Mouse (Mus musculus) forebrain, embryonic 12.5 days (tissue): ENCODE data around the gene Espl1. TPM values are rescaled to one million over a fixed set of nuclear protein-coding genes. Genes with fewer than 3 reads are reported as not detected.

Source experiments
- ATAC-seq: fragments of 200-750 bp; cut with Nextera tagmentation; 2 replicates; pipeline ENCODE4 v1.8.0; 2017; ENCODE audit warnings: moderate TSS enrichment; ENCODE audit not compliant: low FRiP score
- H3K27ac ChIP-seq: fragments of 300-500 bp; sonication (generic); 2 replicates; pipeline ENCODE4 v1.5.1; 2016; ENCODE audit warnings: mild to moderate bottlenecking
- H3K27me3 ChIP-seq: fragments of 300-500 bp; sonication (generic); 2 replicates; pipeline ENCODE4 v1.6.1; 2016; ENCODE audit warnings: mild to moderate bottlenecking
- H3K36me3 ChIP-seq: fragments of 300-500 bp; sonication (generic); replicated peaks from 2 replicates; pipeline ENCODE4 v1.6.1; 2016; ENCODE audit warnings: mild to moderate bottlenecking
- H3K4me1 ChIP-seq: fragments of 300-500 bp; sonication (generic); 2 replicates; pipeline ENCODE4 v1.6.1; 2016
- H3K4me2 ChIP-seq: fragments of 300-500 bp; sonication (generic); 2 replicates; pipeline ENCODE4 v1.6.1; 2016; ENCODE audit warnings: mild to moderate bottlenecking, moderate library complexity
- H3K4me3 ChIP-seq: fragments of 300-500 bp; sonication (generic); replicated peaks from 2 replicates; pipeline ENCODE4 v1.5.1; 2016; ENCODE audit warnings: mild to moderate bottlenecking
- H3K9ac ChIP-seq: fragments of 300-500 bp; sonication (generic); 2 replicates; pipeline ENCODE4 v1.6.1; 2016; ENCODE audit warnings: mild to moderate bottlenecking
- H3K9me3 ChIP-seq: fragments of 300-500 bp; sonication (generic); 2 replicates; pipeline ENCODE4 v1.6.1; 2016
- WGBS: fragments of 180-500 bp; shearing (Covaris S2); methylation state at CpG from one replicate; pipeline ENCODE4 v1.1.7; 2016; 5-methylcytosine and 5-hydroxymethylcytosine counted together
- polyA plus RNA-seq: library from polyadenylated mRNA; unstranded; fragments of >200 nt; fragmentation: Nextera tagmentation; extraction: Ambion mirVana; gene quantifications from 2 replicates; pipeline ENCODE4 v1.2.1, GENCODE M21; 2016

Espl1 gene
- polyA plus RNA-seq, 1 experiment from 2014 or later, result 36.9 TPM

- WGBS, result under 1% methylated on average over 41 of the region's 46 CpGs
- peaks cover 65% of the 10 kb centered on the region for H3K27me3 ChIP-seq
Measured at GRCm38 (mm10) chr15:102257202-102258075, 38.6 kb upstream of the Espl1 start, which contains the start of gene Rarg. Rarg (minus strand) TSS chr15:102257517.

GRCm38 (mm10) chr15:102258076-102258470 lies 38.0 kb upstream of the Espl1 start:
- H3K4me1 ChIP-seq, result peaks cover 25% of the 10 kb centered on the region
- no peaks in the 10 kb centered on the region for H3K9me3 ChIP-seq
- peaks cover 60% of the 10 kb centered on the region for H3K27me3 ChIP-seq
- ATAC-seq, result no peak
- 0 out of 2 replicates have a peak overlapping the region, but pooled peaks have one; percentile 47 for H3K27ac ChIP-seq
- H3K36me3 ChIP-seq, result no peaks in the 10 kb centered on the region
- peak overlapping the region; percentile 97 for H3K4me2 ChIP-seq
- peak overlapping the region; percentile 57; the same call in 1 of the 2 replicates for H3K4me3 ChIP-seq
- 6% methylated on average over 12 of the region's 12 CpGs for WGBS
- no peak overlapping the region for H3K9ac ChIP-seq

More at GRCm38 (mm10) chr15:102257202-102258075, 38.6 kb upstream of the Espl1 start, which contains the start of gene Rarg:
- no peaks in the 10 kb centered on the region for H3K9me3 ChIP-seq
- H3K4me1 ChIP-seq, result peaks cover 25% of the 10 kb centered on the region
- H3K36me3 ChIP-seq, result no peaks in the 10 kb centered on the region
- peak within 1 kb of the TSS; percentile 57 for H3K4me3 ChIP-seq
- H3K4me2 ChIP-seq, result peak within 1 kb of the TSS; percentile 97
- H3K27ac ChIP-seq, result 0 out of 2 replicates have a peak within 1 kb of the TSS, but pooled peaks have one; percentile 47
- ATAC-seq, result peak; percentile 41; the same call in 1 of the 2 replicates
- H3K9ac ChIP-seq, result peak within 1 kb of the TSS; percentile 77

GRCm38 (mm10) chr15:102258581-102259253 lies 37.3 kb upstream of the Espl1 start:
- no peak for ATAC-seq
- H3K4me2 ChIP-seq, result no peak overlapping the region; the same call in 1 of the 2 replicates
- peaks cover 25% of the 10 kb centered on the region for H3K4me1 ChIP-seq
- H3K9me3 ChIP-seq, result no peaks in the 10 kb centered on the region
- H3K27me3 ChIP-seq, result peaks cover 60% of the 10 kb centered on the region
- H3K4me3 ChIP-seq, result no peak overlapping the region
- H3K9ac ChIP-seq, result no peak overlapping the region
- whole genome bisulfite sequencing, result 16% methylated on average over 11 of the region's 11 CpGs
- H3K36me3 ChIP-seq, result no peaks in the 10 kb centered on the region
- 0 out of 2 replicates have a peak overlapping the region, but pooled peaks have one; percentile 47 for H3K27ac ChIP-seq

- Histone ChIP-seq H3K9ac (no peak overlapping the region), H3K4me1 (peaks cover 14% of the 10 kb centered on the region), H3K27me3 (peaks cover 24% of the 10 kb centered on the region), H3K4me3 (no peak overlapping the region), H3K4me2 (no peak overlapping the region), H3K36me3 (no peaks in the 10 kb centered on the region), H3K9me3 (no peaks in the 10 kb centered on the region), H3K27ac (no peak overlapping the region)
- ATAC-seq, result no peak
- 54% methylated on average over 7 of the region's 7 CpGs for whole genome bisulfite sequencing
Measured at GRCm38 (mm10) chr15:102262582-102262981, 33.5 kb upstream of the Espl1 start.

- Histone ChIP-seq H3K4me1 (peaks cover 9% of the 10 kb centered on the region), H3K36me3 (no peaks in the 10 kb centered on the region), H3K9ac (no peak overlapping the region), H3K4me2 (no peak overlapping the region), H3K9me3 (no peaks in the 10 kb centered on the region), H3K27me3 (peaks cover 19% of the 10 kb centered on the region), H3K27ac (no peak overlapping the region), H3K4me3 (no peak overlapping the region)
- 75% methylated on average over 2 of the region's 2 CpGs for WGBS
- ATAC-seq, result no peak
Measured at GRCm38 (mm10) chr15:102263037-102263436, 33.0 kb upstream of the Espl1 start.

DNA sequence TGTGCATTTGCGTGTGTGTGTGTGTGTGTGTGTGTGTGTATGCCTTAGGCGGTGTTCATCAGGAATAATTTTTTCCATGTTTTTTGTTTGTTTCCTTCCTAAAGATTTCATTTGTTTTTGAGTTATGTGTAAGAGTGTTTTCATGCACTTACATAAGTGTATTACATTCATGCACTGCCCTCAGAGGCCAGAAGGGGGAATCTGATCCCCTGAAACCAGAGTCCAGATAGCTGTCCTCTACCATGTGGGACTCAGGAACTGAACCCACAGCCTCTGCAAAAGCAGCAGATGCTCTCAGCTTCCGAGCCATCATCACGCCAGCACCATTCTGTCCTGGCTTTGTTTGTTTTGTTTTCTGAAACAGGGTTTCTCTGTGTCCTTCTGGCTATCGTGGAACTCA lies 30.5 kb upstream of the Espl1 start:
- 87% methylated on average over 5 of the region's 5 CpGs for WGBS
- no peak for ATAC-seq
- no peaks in the 10 kb centered on the region for H3K9me3 ChIP-seq
- H3K4me2 ChIP-seq, result no peak overlapping the region
- no peak overlapping the region for H3K4me3 ChIP-seq
- H3K9ac ChIP-seq, result no peak overlapping the region
- no peaks in the 10 kb centered on the region for H3K36me3 ChIP-seq
- peaks cover 11% of the 10 kb centered on the region for H3K27me3 ChIP-seq
- no peak overlapping the region for H3K27ac ChIP-seq
- H3K4me1 ChIP-seq, result peaks cover 5% of the 10 kb centered on the region

DNA sequence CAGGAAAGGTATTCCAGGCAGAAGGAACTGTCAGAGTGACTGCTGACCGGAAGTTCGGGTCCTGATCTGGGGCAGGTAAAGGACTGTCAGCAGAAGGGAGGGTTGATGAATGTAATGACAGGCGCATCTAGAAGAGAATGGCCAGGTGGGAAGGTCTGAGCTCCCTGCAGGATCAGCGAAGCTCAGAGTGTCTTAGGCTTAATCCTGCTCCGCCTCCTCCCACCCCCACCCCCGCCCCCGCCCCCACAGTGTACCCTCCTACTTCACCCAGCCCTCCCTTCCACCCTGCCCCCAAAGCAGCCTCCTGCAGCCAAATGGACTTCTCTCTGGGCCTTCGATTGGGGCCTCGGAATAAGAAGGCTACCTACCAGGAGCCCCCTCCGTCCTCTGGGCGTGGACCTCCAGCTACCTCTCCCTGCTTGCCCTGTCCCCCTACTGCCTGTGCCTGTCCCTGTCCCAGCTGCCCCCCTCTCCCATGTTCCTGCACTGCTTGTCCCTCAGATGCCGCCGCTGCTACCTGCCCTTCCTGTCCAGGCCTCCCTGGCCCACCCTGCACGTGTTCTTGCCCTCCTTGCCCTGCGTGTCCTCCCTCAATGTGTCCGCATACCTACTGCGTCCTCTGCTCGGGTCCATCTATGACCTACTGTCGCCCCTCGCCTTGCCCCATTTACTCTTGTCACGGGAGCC lies 25.6 kb upstream of the Espl1 start, which contains the start of gene Gm9918:
Gene Gm9918 (plus strand): TSS at position 290 of the 687 bp plus-strand sequence.
- peaks cover 22% of the 10 kb centered on the region for H3K27me3 ChIP-seq
- H3K4me3 ChIP-seq, result peak within 1 kb of the TSS; percentile 11
- H3K9me3 ChIP-seq, result no peaks in the 10 kb centered on the region
- ATAC-seq, result no peak
- H3K4me1 ChIP-seq, result peaks cover 10% of the 10 kb centered on the region
- H3K27ac ChIP-seq, result no peak within 1 kb of the TSS
- 5% methylated on average over 20 of the region's 21 CpGs for WGBS
- H3K36me3 ChIP-seq, result no peaks in the 10 kb centered on the region
- H3K4me2 ChIP-seq, result peak within 1 kb of the TSS; percentile 40
- H3K9ac ChIP-seq, result peak within 1 kb of the TSS; percentile 8; the same call in 1 of the 2 replicates

DNA sequence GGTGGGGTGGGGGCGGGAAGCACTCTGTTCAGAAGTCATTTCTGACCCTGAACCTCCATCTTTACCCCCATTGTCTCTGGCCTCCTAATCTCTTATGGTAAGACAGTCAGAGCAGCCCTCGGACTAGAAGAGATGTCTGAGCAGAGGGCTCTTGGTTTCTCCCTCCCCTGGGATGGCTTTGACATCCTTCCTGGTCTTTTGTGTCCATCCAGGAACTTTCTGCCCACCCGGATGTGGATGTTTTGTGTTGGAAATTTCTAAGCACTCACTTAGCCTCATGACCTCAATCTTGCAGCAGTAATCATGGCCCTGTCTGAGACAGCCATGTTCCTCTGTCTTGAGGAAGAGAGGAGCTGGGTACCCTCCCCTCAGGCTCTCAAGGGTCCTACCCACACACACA lies 24.6 kb upstream of the Espl1 start:
- H3K4me3 ChIP-seq, result no peak overlapping the region
- no peak overlapping the region for H3K4me2 ChIP-seq
- H3K36me3 ChIP-seq, result no peaks in the 10 kb centered on the region
- H3K9ac ChIP-seq, result no peak overlapping the region
- H3K27me3 ChIP-seq, result peaks cover 22% of the 10 kb centered on the region
- H3K27ac ChIP-seq, result no peak overlapping the region
- peaks cover 10% of the 10 kb centered on the region for H3K4me1 ChIP-seq
- H3K9me3 ChIP-seq, result no peaks in the 10 kb centered on the region
- ATAC-seq, result no peak
- WGBS, result 18% methylated on average over 3 of the region's 3 CpGs

DNA sequence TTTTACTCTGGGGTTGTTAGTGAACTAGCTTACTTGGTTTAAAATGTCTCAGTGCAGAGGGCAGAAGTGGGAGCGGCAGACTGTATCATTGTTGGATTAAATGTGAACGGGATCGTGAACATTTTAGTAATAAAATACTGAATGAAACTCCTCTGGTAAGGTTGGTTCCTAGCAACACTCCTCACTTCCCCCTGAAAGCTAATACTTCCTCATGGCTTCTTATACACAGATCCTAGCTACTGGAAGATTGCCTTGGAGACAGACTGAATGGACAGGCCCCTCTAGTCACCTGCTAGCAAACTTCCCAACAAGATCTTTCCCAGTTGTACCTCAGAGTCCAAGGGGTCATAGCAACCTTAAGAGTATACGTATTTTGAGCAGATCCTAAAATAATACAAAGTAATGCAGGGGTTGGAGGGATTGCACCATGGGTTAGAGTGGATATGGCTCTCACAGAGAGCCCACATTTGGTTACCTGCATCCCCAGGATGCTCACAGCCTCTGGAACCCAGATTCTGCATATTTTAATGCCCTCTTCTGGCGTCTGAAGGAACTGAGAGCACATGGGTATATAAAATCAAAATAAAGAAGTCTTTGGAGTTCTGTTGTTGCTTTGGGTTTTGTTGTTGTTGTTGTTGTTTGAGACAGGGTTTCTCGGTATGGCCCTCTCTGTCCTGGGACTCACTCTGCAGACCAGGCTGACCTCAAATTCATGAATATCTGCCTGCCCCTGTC lies 21.9 kb upstream of the Espl1 start:
- no peaks in the 10 kb centered on the region for H3K36me3 ChIP-seq
- 77% methylated on average over 6 of the region's 6 CpGs for WGBS
- ATAC-seq, result no peak
- H3K9me3 ChIP-seq, result no peaks in the 10 kb centered on the region
- H3K4me1 ChIP-seq, result peaks cover 14% of the 10 kb centered on the region
- H3K27me3 ChIP-seq, result peaks cover 22% of the 10 kb centered on the region
- no peak overlapping the region for H3K4me2 ChIP-seq
- no peak overlapping the region for H3K27ac ChIP-seq
- no peak overlapping the region for H3K4me3 ChIP-seq
- H3K9ac ChIP-seq, result no peak overlapping the region

DNA sequence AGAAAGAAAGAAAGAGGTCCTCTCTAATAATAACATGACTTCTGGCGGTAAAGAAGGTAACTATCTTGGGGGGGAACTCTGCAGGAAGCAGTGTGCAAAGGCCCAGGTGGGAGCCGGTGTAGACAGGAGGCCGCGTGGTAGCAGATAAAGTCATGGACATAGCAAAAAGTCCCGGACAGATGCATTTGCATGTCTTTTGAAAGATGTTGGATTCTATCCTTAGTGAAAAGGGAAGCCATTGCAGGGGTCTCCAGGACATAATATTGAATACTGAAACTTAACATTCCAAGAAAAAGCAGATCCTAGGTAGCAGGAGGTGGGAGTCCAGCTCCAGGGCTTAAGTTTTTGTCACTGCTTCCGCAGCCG lies 17.4 kb upstream of the Espl1 start:
- Histone ChIP-seq H3K9me3 (no peaks in the 10 kb centered on the region), H3K9ac (peak overlapping the region; percentile 88), H3K4me3 (peak overlapping the region; percentile 92), H3K4me2 (peak overlapping the region; percentile 93), H3K4me1 (peaks cover 18% of the 10 kb centered on the region), H3K27ac (peak overlapping the region; percentile 73), H3K27me3 (no peaks in the 10 kb centered on the region), H3K36me3 (peaks cover 18% of the 10 kb centered on the region)
- 35% methylated on average over 7 of the region's 7 CpGs for WGBS
- ATAC-seq, result peak; percentile 24; the same call in 1 of the 2 replicates

GRCm38 (mm10) chr15:102279092-102279782 lies 16.8 kb upstream of the Espl1 start, which contains the start of gene Mfsd5:
Mfsd5 (plus strand) TSS chr15:102279454.
- Histone ChIP-seq H3K4me1 (peaks cover 18% of the 10 kb centered on the region), H3K9me3 (no peaks in the 10 kb centered on the region), H3K4me3 (peak within 1 kb of the TSS; percentile 92), H3K9ac (peak within 1 kb of the TSS; percentile 88), H3K36me3 (peaks cover 18% of the 10 kb centered on the region), H3K27ac (peak within 1 kb of the TSS; percentile 73), H3K4me2 (peak within 1 kb of the TSS; percentile 93), H3K27me3 (no peaks in the 10 kb centered on the region)
- WGBS, result under 1% methylated on average over 65 of the region's 65 CpGs
- peak; percentile 98 for ATAC-seq
